Mouse (Mus musculus): Measurements from ENCODE around the gene Slc9a3r1. TPM values are rescaled to one million over a fixed set of nuclear protein-coding genes. Genes with fewer than 3 reads are reported as not detected.

Gene Slc9a3r1
- polyA plus RNA-seq, 2 experiments = 41.4 to 49.6 TPM

DNA sequence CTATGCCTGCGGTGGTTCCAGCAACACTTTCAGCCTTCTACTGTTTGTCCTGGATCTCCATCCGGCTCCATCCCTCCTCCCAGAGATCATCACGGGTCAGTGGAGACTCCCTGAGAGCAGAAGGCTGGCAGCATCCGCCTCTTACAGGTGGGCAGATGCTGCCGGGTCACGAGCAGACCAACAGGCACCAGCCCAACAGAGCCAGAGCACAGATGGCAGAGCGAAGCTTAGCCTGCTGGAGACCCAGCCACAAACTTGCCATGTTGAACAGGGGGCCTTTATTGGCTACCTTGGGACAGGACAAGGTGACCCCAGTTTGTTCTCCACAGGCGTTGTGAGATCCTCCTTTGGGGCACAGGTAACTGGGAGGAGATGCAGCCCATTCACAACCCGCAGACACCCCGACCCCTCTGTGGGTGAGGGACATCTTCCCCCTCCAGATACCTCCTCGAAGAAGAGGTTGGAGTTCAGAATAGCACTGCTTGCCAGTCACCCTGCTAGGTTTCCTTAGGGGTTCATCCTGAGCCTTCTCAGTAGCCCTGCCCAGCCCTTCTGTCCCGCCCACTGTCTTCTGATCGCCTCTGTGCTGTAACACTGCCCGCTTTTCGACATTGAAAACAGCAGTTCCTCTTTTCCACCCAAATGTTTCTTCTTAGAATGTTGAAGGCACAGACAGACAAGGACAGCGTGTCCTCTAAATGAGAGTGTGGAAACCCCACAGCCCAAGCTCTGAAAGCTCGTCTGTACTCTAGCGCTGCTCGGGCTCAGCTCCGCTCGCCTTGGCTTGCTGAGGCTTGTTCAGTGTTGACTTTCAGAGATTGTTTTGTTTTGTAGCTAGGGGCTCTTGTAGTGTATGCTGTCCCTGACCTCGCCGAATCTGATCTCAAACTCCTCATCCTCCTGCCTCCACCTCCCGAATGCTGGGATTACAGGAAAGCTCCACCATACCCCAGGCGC is 45.9 kb downstream of the Slc9a3r1 start:
- DNase-seq (ENCODE audit: low read depth in 3 of 3, low spot score in 3 of 3) (no peak), ATAC-seq (ENCODE audit: insufficient read depth) (no peak)
- no peaks in the 10 kb centered on the region for H3K27me3 ChIP-seq (ENCODE audit: control insufficient read depth, insufficient read depth, low read length)
- WGBS (ENCODE audit: insufficient replicate concordance) = 65% methylated on average over 25 of the region's 25 CpGs
- TF ChIP-seq EP300 (IDR thresholded peaks at IDR 0.05; ENCODE audit: low read depth) (no peak), CTCF (IDR thresholded peaks at IDR 0.05; ENCODE audit: low read depth) (no peak)
- no peak overlapping the region for H3K27ac ChIP-seq
- H3K4me2 ChIP-seq (ENCODE audit: low read depth) = no peak overlapping the region
- H3K9me3 ChIP-seq (ENCODE audit: control insufficient read depth, low read length) = no peaks in the 10 kb centered on the region
- no peaks in the 10 kb centered on the region for H3K36me3 ChIP-seq (replicated peaks; ENCODE audit: control insufficient read depth, insufficient read depth, low read depth)
- H3K4me1 ChIP-seq (replicated peaks; ENCODE audit: control insufficient read depth in 2 of 2, insufficient read depth in 2 of 2, low read length in 1 of 2) = no peaks in the 10 kb centered on the region
- no peak overlapping the region for H3K4me3 ChIP-seq (ENCODE audit: insufficient read depth in 1 of 2, low read depth in 2 of 2, low read length in 2 of 2)
- H3K9ac ChIP-seq (replicated peaks) = no peak overlapping the region

DNA sequence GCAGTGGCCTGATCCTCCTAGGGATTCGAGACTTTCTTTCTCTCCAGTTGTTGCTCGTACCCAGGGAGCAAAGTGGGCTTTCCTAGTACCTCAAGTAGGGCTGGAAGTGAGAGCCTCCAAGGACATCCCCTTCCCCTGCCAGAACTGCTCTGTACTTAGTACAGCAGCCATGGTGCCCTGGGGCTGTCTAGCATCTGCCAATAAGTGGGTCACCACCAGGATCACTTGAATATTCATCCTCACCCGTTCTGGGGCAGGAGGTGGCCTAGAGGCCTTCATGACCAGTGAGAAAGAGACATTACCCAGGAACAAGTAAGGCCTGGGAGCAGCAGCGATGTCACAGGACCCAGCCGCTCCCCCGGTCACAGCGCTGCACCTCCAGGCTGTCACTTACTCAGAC is 46.8 kb downstream of the Slc9a3r1 start:
- Histone ChIP-seq H3K27ac (no peak overlapping the region), H3K9me3 (ENCODE audit: control insufficient read depth, low read length) (no peaks in the 10 kb centered on the region), H3K4me2 (ENCODE audit: low read depth) (no peak overlapping the region), H3K36me3 (replicated peaks; ENCODE audit: control insufficient read depth, insufficient read depth, low read depth) (no peaks in the 10 kb centered on the region), H3K9ac (replicated peaks) (no peak overlapping the region), H3K27me3 (ENCODE audit: control insufficient read depth, insufficient read depth, low read length) (no peaks in the 10 kb centered on the region), H3K4me1 (replicated peaks; ENCODE audit: control insufficient read depth in 2 of 2, insufficient read depth in 2 of 2, low read length in 1 of 2) (no peaks in the 10 kb centered on the region), H3K4me3 (ENCODE audit: insufficient read depth in 1 of 2, low read depth in 2 of 2, low read length in 2 of 2) (no peak overlapping the region)
- no peak for ATAC-seq (ENCODE audit: insufficient read depth)
- TF ChIP-seq CTCF (IDR thresholded peaks at IDR 0.05; ENCODE audit: low read depth) = no peak
- no peak for TF ChIP-seq EP300 (IDR thresholded peaks at IDR 0.05; ENCODE audit: low read depth)
- no peak for DNase-seq (ENCODE audit: low read depth in 3 of 3, low spot score in 3 of 3)
- 71% methylated on average over 7 of the region's 7 CpGs for WGBS (ENCODE audit: insufficient replicate concordance)

DNA sequence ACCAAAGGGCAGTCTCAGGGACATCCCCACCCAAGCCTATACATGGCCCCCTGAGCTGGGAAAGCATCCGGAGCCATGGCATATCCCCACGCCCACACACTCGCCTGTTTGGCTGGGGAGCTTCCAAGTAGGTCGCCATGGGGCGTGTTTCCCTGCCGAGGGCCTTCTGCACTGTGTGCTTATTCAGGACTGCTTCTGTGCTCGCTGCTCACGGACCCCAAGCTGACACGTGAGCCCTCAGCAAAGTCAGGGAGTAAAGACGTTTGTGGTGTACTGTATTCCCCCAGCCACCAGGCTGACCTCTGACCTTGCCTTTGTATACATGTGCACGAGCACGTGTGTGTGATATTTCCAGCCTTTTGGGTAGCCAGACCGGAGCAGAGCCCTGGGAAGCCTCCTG is 49.0 kb downstream of the Slc9a3r1 start:
- 65% methylated on average over 13 of the region's 13 CpGs for WGBS (ENCODE audit: insufficient replicate concordance)
- ATAC-seq (ENCODE audit: insufficient read depth) = no peak
- no peak overlapping the region for H3K27ac ChIP-seq

GRCm38 (mm10) chr11:115215123-115215522 is 52.0 kb downstream of the Slc9a3r1 start:
- H3K27ac ChIP-seq = no peak overlapping the region
- H3K4me2 ChIP-seq (ENCODE audit: low read depth) = no peak overlapping the region
- H3K36me3 ChIP-seq (replicated peaks; ENCODE audit: control insufficient read depth, insufficient read depth, low read depth) = no peaks in the 10 kb centered on the region
- DNase-seq (ENCODE audit: low read depth in 3 of 3, low spot score in 3 of 3) (no peak), ATAC-seq (ENCODE audit: insufficient read depth) (no peak)
- no peak overlapping the region for H3K4me3 ChIP-seq (ENCODE audit: insufficient read depth in 1 of 2, low read depth in 2 of 2, low read length in 2 of 2)
- H3K9ac ChIP-seq (replicated peaks) = no peak overlapping the region
- WGBS (ENCODE audit: insufficient replicate concordance) = 44% methylated on average over 5 of the region's 5 CpGs
- H3K27me3 ChIP-seq (ENCODE audit: control insufficient read depth, insufficient read depth, low read length) = no peaks in the 10 kb centered on the region
- H3K4me1 ChIP-seq (replicated peaks; ENCODE audit: control insufficient read depth in 2 of 2, insufficient read depth in 2 of 2, low read length in 1 of 2) = peaks cover 0 to 11% of the 10 kb centered on the region in 2 experiments; a peak in 2 of 4 replicates
- TF ChIP-seq CTCF (IDR thresholded peaks at IDR 0.05; ENCODE audit: low read depth) (no peak), EP300 (IDR thresholded peaks at IDR 0.05; ENCODE audit: low read depth) (no peak)
- H3K9me3 ChIP-seq (ENCODE audit: control insufficient read depth, low read length) = no peaks in the 10 kb centered on the region

More for the DNA sequence above, 49.0 kb downstream of the Slc9a3r1 start:
- Histone ChIP-seq H3K9ac (replicated peaks) (no peak overlapping the region), H3K9me3 (ENCODE audit: control insufficient read depth, low read length) (no peaks in the 10 kb centered on the region), H3K36me3 (replicated peaks; ENCODE audit: control insufficient read depth, insufficient read depth, low read depth) (no peaks in the 10 kb centered on the region), H3K4me1 (replicated peaks; ENCODE audit: control insufficient read depth in 2 of 2, insufficient read depth in 2 of 2, low read length in 1 of 2) (no peaks in the 10 kb centered on the region), H3K4me2 (ENCODE audit: low read depth) (no peak overlapping the region), H3K27me3 (ENCODE audit: control insufficient read depth, insufficient read depth, low read length) (no peaks in the 10 kb centered on the region), H3K4me3 (ENCODE audit: insufficient read depth in 1 of 2, low read depth in 2 of 2, low read length in 2 of 2) (no peak overlapping the region)
- DNase-seq (ENCODE audit: low read depth in 3 of 3, low spot score in 3 of 3) = no peak
- TF ChIP-seq EP300 (IDR thresholded peaks at IDR 0.05; ENCODE audit: low read depth) (no peak), CTCF (IDR thresholded peaks at IDR 0.05; ENCODE audit: low read depth) (no peak)

Measured in liver, embryonic 14.5 days (tissue).